Mouse (Mus musculus): ENCODE results near the gene Ifit1bl2. TPM values are rescaled to one million over a fixed set of nuclear protein-coding genes. Genes with fewer than 3 reads are reported as not detected.

Gene Ifit1bl2
- polyA plus RNA-seq, 1 experiment from 2014 or later = not detected

DNA sequence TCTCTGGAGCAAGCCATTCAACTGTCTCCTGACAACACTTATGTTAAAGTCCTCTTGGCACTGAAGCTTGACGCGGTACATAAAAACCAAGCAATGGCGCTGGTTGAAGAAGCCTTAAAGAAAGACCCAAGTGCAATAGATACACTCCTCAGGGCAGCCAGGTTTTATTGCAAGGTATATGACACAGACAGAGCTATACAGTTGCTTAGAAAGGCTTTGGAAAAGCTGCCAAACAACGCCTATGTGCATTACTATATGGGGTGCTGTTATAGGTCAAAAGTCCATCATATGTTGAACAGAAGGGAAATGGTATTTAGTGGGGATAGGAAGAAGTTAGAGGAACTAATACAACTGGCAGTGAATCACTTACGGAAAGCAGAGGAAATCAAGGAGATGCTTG is 66.9 kb downstream of the Ifit1bl2 start:
- Histone ChIP-seq H3K4me2 (no peak overlapping the region), H3K9me3 (no peaks in the 10 kb centered on the region), H3K4me3 (replicated peaks) (no peak overlapping the region), H3K27me3 (no peaks in the 10 kb centered on the region), H3K27ac (no peak overlapping the region), H3K4me1 (no peaks in the 10 kb centered on the region), H3K36me3 (replicated peaks) (no peaks in the 10 kb centered on the region), H3K9ac (no peak overlapping the region)
- WGBS = 89% methylated on average over 5 of the region's 5 CpGs
- no peak for ATAC-seq (ENCODE audit: low FRiP score)

DNA sequence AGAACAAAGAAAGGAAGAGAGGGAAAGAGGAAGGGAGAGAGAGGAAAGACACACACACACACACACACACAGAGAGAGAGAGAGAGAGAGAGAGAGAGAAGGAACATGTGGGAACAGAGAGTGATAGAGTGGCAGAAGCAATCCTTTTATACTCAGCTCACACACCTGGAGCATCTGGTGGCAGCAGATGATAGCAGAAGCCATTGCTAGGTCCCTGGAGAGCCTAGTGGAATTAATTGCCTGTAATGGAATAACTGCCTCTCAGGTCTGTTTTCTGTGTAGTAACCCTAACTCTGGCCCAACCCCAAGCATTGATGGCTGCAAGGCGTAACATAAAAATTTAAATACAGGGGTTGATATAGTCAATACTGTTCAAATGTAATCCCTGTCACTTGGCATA is 69.5 kb downstream of the Ifit1bl2 start:
- no peak overlapping the region for H3K9ac ChIP-seq
- no peaks in the 10 kb centered on the region for H3K36me3 ChIP-seq (replicated peaks)
- no peak for ATAC-seq (ENCODE audit: low FRiP score)
- no peak overlapping the region for H3K4me2 ChIP-seq
- no peaks in the 10 kb centered on the region for H3K4me1 ChIP-seq
- no peak overlapping the region for H3K27ac ChIP-seq
- no peaks in the 10 kb centered on the region for H3K9me3 ChIP-seq
- H3K4me3 ChIP-seq (replicated peaks) = no peak overlapping the region
- no peaks in the 10 kb centered on the region for H3K27me3 ChIP-seq
- WGBS = 84% methylated on average over 1 of the region's 1 CpGs

DNA sequence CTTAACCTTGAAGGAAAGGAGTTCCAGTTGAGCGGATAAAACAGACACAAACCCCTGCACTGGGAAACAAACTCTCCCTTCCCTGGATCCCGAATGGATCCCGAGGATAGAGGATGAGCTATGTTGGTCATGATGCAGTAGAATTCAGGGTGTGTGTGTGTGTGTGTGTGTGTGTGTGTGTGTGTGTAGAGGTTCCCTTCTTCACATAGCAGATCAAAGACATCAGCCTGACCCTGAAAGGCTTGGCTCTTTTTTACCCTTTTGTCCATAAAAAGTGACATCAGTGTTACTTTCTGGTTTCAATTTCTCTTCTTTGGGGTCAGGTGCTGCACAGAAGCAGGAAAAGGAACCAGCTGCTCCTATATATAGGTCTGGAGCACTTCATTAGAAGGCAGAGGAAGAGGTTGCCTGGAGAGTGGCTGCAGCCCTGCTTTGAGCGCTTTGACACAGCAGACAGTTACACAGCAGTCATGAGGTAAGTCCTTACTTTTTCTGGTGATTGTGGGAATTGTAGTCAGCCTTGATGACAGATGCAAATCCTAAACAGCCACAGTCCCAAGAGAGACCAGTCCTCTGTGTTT is 70.6 kb downstream of the Ifit1bl2 start:
- Histone ChIP-seq H3K27ac (no peak overlapping the region), H3K4me2 (no peak overlapping the region), H3K4me3 (replicated peaks) (no peak overlapping the region), H3K36me3 (replicated peaks) (no peaks in the 10 kb centered on the region), H3K9me3 (no peaks in the 10 kb centered on the region), H3K4me1 (no peaks in the 10 kb centered on the region), H3K27me3 (no peaks in the 10 kb centered on the region), H3K9ac (no peak overlapping the region)
- 83% methylated on average over 4 of the region's 4 CpGs for WGBS
- ATAC-seq (ENCODE audit: low FRiP score) = no peak

DNA sequence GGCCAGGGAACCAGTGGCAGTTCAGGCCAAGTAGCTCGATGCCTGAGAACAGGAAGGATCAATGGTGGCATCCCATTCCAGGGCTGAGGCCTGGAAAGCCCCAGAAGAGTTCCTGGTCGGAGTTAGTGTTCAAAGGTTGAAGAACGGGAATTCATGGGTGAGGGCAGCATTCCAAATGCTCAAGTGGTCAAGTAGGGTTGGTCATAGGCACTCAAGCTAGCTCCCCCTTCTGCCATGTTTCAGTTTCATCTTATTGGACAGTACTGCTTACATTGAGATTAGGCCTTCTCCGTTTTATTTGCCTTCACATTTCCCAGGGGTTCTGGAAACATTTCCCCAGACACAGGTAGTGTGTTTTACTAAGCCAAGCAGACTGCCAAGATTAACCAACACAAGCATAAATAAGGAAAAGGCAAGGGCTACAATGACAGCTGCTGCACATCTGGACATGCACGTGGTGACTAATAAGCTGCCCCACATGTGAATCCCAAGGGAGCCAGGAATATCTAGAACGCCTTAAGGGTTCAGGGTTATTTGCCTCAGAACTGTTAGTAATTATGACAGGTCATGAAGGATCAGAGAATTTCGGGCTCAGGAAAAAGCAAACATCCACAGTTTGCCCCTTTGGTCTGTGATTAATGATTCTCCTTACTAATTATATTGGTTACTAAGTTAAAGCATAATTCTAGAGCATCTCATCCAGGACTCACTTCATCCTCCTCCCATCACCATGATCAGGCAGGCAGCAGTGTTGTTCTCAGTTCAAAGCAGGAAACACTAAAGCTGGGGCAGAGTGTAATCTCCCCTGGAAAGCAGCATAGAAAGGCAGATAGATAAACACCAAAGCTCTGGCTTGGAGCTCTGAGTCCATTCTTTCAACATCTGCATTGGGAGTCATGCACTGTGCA is 71.3 kb downstream of the Ifit1bl2 start:
- ATAC-seq (ENCODE audit: low FRiP score) = no peak
- no peak overlapping the region for H3K4me3 ChIP-seq (replicated peaks)
- no peaks in the 10 kb centered on the region for H3K9me3 ChIP-seq
- no peaks in the 10 kb centered on the region for H3K27me3 ChIP-seq
- H3K36me3 ChIP-seq (replicated peaks) = no peaks in the 10 kb centered on the region
- 85% methylated on average over 7 of the region's 7 CpGs for WGBS
- H3K4me2 ChIP-seq = no peak overlapping the region
- no peak overlapping the region for H3K9ac ChIP-seq
- no peaks in the 10 kb centered on the region for H3K4me1 ChIP-seq
- no peak overlapping the region for H3K27ac ChIP-seq

Other genes with a start within 250 kb of the Ifit1bl2 start
- 1.9 and 2.3 TPM in 2 replicates for gene Ch25h, start 165.6 kb downstream of the Ifit1bl2 start, polyA plus RNA-seq (2016; fragmentation: Nextera tagmentation; extraction: Ambion mirVana)
- 16.1 and 16.8 TPM in 2 replicates for gene Lipa, start 113.3 kb downstream of the Ifit1bl2 start, polyA plus RNA-seq (2016; fragmentation: Nextera tagmentation; extraction: Ambion mirVana)
- gene Ifit2, start 90.0 kb downstream of the Ifit1bl2 start, polyA plus RNA-seq (2016; fragmentation: Nextera tagmentation; extraction: Ambion mirVana) = 6.1 and 6.3 TPM in 2 replicates
- gene Ifit3, start 57.2 kb downstream of the Ifit1bl2 start, polyA plus RNA-seq (2016; fragmentation: Nextera tagmentation; extraction: Ambion mirVana) = 0.24 and 0.26 TPM in 2 replicates
- 0.14 and 0.36 TPM in 2 replicates for gene Ifit1bl1, start 38.8 kb downstream of the Ifit1bl2 start, polyA plus RNA-seq (2016; fragmentation: Nextera tagmentation; extraction: Ambion mirVana)
- 0.09 TPM in 1 of 2 replicates, not detected in the other for gene Ifit3b, start 32.8 kb downstream of the Ifit1bl2 start, polyA plus RNA-seq (2016; fragmentation: Nextera tagmentation; extraction: Ambion mirVana)
- gene Ifit1, start 128 bp upstream of the Ifit1bl2 start, polyA plus RNA-seq (2016; fragmentation: Nextera tagmentation; extraction: Ambion mirVana) = 0.11 and 0.17 TPM in 2 replicates
- 1.0 and 1.3 TPM in 2 replicates for gene Slc16a12, start 106.5 kb upstream of the Ifit1bl2 start, polyA plus RNA-seq (2016; fragmentation: Nextera tagmentation; extraction: Ambion mirVana)
- 9.2 and 9.9 TPM in 2 replicates for gene Pank1, start 238.7 kb upstream of the Ifit1bl2 start, polyA plus RNA-seq (2016; fragmentation: Nextera tagmentation; extraction: Ambion mirVana)